Mouse (Mus musculus) midbrain, postnatal 0 days (tissue): ENCODE results near the gene Lrmda. TPM values are rescaled to one million over a fixed set of nuclear protein-coding genes. Genes with fewer than 3 reads are reported as not detected.

ENCODE experiments used
- ATAC-seq: fragments of 200-750 bp; cut with Nextera tagmentation; 2 replicates; pipeline ENCODE4 v1.8.0; 2017; ENCODE audit warnings: moderate number of reproducible peaks, mild to moderate bottlenecking, moderate TSS enrichment, moderate library complexity; ENCODE audit not compliant: low FRiP score
- DNase-seq: peaks from one replicate; pipeline ENCODE4 v3.0.0-alpha.2; 2015; ENCODE audit warnings: low spot score
- H3K27ac ChIP-seq: fragments of 300-500 bp; sonication (generic); 2 replicates; pipeline ENCODE4 v1.5.1; 2014; ENCODE audit warnings: low read depth, mild to moderate bottlenecking, low read length, mixed read lengths
- H3K27me3 ChIP-seq: fragments of 300-500 bp; sonication (generic); 2 replicates; pipeline ENCODE4 v1.6.1; 2014; ENCODE audit warnings: low read length, control low read depth, mixed read lengths; ENCODE audit not compliant: insufficient read depth
- H3K36me3 ChIP-seq: fragments of 300-500 bp; sonication (generic); 2 replicates; pipeline ENCODE4 v1.6.1; 2014; ENCODE audit warnings: low read length, control low read depth, mixed read lengths; ENCODE audit not compliant: insufficient read depth
- H3K4me1 ChIP-seq: fragments of 300-500 bp; sonication (generic); 2 replicates; pipeline ENCODE4 v1.6.1; 2014; ENCODE audit warnings: mild to moderate bottlenecking, control low read depth, antibody characterized with exemption, low read length, mixed read lengths; ENCODE audit not compliant: insufficient read depth
- H3K4me2 ChIP-seq: fragments of 300-500 bp; sonication (generic); 2 replicates; pipeline ENCODE4 v1.6.1; 2014; ENCODE audit warnings: low read depth, mild to moderate bottlenecking, low read length, mixed read lengths; ENCODE audit not compliant: poor library complexity, severe bottlenecking
- H3K4me3 ChIP-seq: fragments of 300-500 bp; sonication (generic); 2 replicates; pipeline ENCODE4 v1.5.1; 2014; ENCODE audit warnings: low read depth, mild to moderate bottlenecking, low read length, moderate library complexity
- H3K9ac ChIP-seq: fragments of 300-500 bp; sonication (generic); replicated peaks from 2 replicates; pipeline ENCODE4 v1.6.1; 2014; ENCODE audit warnings: mild to moderate bottlenecking, low read length, moderate library complexity, mixed read lengths; ENCODE audit not compliant: poor library complexity, severe bottlenecking
- H3K9me3 ChIP-seq: fragments of 300-500 bp; sonication (generic); 2 replicates; pipeline ENCODE4 v1.6.1; 2016; ENCODE audit warnings: low read length, control low read depth
- CTCF ChIP-seq: IDR thresholded peaks from 2 replicates; pipeline ENCODE4 v1.5.1; 2016; ENCODE audit warnings: antibody characterized with exemption, mild to moderate bottlenecking
- WGBS: fragments of 180-500 bp; shearing (Covaris S2); extraction: QIAGEN DNeasy Blood & Tissue Kit; methylation state at CpG from one replicate; pipeline ENCODE4 v1.1.7; 2014; 5-methylcytosine and 5-hydroxymethylcytosine counted together
- polyA plus RNA-seq: library from polyadenylated mRNA; unstranded; fragments of >200 nt; fragmentation: Nextera tagmentation; extraction: Ambion mirVana; gene quantifications from 2 replicates; pipeline ENCODE4 v1.2.1, GENCODE M21; 2015
- total RNA-seq: library from RNA; depleted of rRNA; stranded (reverse); fragments of >200 nt; gene quantifications from 2 replicates; pipeline ENCODE4 v1.2.3, GENCODE M21; 2014

Lrmda gene
- total and polyA plus RNA-seq, 2 experiments from 2014 or later, result 0.35 TPM; not detected in 1

DNA sequence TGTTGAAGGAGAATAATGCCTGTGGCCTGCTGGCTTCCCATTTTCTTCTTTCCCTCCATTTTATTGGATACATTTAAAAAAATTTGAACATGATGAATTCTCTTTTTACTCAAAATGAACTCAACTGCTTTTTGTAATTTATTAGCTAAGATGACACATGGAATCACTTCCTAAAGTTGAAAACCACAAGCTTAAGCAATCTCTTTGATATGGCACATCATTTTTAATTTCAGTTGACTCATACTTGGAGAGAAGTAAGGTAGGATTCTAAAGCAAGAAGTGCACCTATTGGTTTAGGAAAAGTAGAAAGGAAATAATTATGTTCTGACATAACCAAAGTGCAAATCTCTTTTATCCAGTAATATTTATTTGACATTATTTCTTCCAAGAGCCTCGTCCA is 992.5 kb downstream of the Lrmda start:
- no peak for TF ChIP-seq CTCF
- Histone ChIP-seq H3K27me3 (no peaks in the 10 kb centered on the region), H3K4me1 (no peaks in the 10 kb centered on the region), H3K9me3 (no peaks in the 10 kb centered on the region), H3K27ac (no peak overlapping the region), H3K4me2 (no peak overlapping the region), H3K4me3 (no peak overlapping the region), H3K9ac (no peak overlapping the region), H3K36me3 (no peaks in the 10 kb centered on the region)
- DNase-seq, result no peak
- ATAC-seq, result no peak
- WGBS, result 88% methylated on average over 1 of the region's 1 CpGs

DNA sequence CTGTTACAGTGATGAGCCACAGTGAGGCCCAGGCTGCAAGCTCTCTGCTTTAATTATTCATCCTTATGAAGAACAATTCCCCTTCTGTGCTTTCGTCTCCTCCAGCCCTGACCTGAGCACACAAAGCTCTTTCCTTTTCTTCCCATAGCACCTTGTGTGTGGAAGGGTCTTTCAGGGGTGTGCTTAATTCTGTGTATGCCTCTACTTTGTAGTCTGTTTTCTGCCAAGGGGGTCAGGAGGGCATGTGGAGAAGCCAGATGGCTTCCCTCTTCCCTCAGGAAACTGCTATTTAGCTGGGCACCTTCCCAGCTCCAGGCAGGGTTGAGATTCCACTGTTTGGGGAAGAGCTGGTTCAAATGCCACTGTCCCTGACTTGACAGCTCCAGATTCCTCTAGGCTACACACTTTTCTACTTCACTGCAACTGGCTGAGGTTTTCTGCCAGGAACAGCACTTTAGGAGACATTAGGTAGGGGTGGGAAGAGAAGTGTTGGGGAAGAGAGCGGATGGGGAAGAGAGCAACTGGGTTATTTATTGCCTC is 995.3 kb downstream of the Lrmda start:
- H3K4me1 ChIP-seq, result no peaks in the 10 kb centered on the region
- no peak for TF ChIP-seq CTCF
- DNase-seq (peak; percentile 69), ATAC-seq (no peak)
- H3K9me3 ChIP-seq, result no peaks in the 10 kb centered on the region
- H3K27ac ChIP-seq, result peak overlapping the region; percentile 8; the same call in 1 of the 2 replicates
- no peaks in the 10 kb centered on the region for H3K27me3 ChIP-seq
- H3K4me3 ChIP-seq, result no peak overlapping the region
- no peak overlapping the region for H3K9ac ChIP-seq
- WGBS, result 64% methylated on average over 2 of the region's 2 CpGs
- no peak overlapping the region for H3K4me2 ChIP-seq
- no peaks in the 10 kb centered on the region for H3K36me3 ChIP-seq

DNA sequence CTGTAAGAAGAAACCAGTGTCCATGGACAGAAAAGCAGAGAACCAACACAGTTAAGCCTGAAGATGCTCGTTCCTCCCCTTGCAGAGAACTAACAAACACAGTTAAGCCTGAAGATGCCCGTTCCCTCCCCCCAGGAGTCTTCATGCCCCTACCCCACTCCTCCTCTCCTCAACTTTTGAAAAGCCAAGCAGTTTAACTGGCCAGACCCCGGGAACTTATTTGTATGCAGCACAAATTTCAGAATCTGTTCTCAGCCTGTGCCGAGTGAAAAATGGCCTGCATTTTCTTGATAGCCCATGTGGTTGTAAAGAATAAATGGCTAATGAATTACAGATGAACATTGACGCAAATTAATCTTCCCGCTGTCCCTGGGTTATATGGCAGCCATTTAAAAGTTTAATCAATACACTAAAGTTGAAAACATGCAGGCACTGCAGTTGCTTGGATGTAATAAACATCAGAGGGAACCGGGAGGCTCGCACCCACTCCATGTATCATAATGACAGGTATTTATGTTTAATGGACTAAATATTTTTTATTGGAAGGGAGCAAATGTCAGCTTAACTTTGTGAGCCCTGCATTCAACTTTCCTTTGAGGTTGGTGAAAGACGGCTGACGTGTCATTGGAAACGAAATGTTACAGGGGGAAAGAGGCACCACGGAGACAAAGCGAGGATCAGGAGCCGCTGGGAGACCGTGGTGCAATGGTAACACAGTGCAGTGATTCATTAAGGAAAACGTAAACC is 996.0 kb downstream of the Lrmda start:
- Histone ChIP-seq H3K4me3 (no peak overlapping the region), H3K9me3 (no peaks in the 10 kb centered on the region), H3K36me3 (no peaks in the 10 kb centered on the region), H3K27me3 (no peaks in the 10 kb centered on the region), H3K4me2 (no peak overlapping the region), H3K9ac (no peak overlapping the region), H3K4me1 (no peaks in the 10 kb centered on the region), H3K27ac (peak overlapping the region; percentile 8; the same call in 1 of the 2 replicates)
- ATAC-seq (no peak), DNase-seq (peak; percentile 33)
- WGBS, result 33% methylated on average over 16 of the region's 16 CpGs
- TF ChIP-seq CTCF, result no peak

DNA sequence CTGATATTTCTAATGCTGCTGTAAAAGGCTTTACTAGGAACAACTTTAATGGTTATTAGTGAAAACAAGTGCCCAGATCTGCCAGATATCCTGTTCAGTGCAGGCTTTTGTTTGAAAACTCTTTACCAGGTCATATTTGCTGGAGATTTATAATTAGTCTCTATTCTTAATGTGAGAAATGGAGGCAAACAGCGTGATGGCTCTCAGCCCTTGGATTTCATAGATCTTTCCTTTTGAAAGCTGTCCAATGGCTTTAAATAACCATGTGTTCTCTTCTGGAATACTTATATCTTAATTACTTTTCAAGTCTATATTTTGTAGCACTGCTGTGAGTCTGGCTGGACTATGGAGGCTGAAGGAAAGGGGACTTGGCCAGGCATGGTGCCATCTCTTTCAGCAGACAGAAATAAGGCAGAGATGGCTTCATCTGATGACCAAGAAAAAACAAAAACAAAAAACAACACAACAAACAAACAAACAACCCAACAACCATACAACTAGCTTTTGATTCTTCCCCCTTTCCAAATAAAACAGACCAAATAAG is 996.6 kb downstream of the Lrmda start:
- no peak overlapping the region for H3K9ac ChIP-seq
- DNase-seq (peak; percentile 9), ATAC-seq (no peak)
- no peak overlapping the region for H3K4me2 ChIP-seq
- no peaks in the 10 kb centered on the region for H3K27me3 ChIP-seq
- WGBS, result 59% methylated on average over 1 of the region's 1 CpGs
- no peaks in the 10 kb centered on the region for H3K36me3 ChIP-seq
- no peak overlapping the region for H3K27ac ChIP-seq
- no peaks in the 10 kb centered on the region for H3K9me3 ChIP-seq
- H3K4me3 ChIP-seq, result no peak overlapping the region
- no peak for TF ChIP-seq CTCF
- H3K4me1 ChIP-seq, result no peaks in the 10 kb centered on the region

DNA sequence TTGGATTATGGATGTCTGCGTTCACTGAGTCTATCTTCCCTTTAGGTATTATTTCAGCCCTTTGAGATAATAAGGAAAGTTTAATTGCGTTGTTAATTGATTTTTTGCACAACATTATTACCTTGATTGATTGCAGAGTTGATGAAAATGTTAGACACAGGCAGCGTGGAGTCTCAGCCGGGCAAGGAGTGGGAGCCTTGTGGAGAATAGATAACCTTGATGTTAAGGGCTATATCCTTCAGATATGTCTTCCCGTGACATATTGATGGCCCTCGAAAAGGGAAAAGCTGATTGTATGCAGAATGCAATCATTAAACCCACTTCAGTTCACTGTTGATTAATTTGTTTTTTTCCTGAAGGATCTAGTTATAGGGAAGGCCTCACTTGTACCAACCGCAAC is 1021.5 kb downstream of the Lrmda start:
- Histone ChIP-seq H3K9ac (no peak overlapping the region), H3K4me1 (no peaks in the 10 kb centered on the region), H3K36me3 (no peaks in the 10 kb centered on the region), H3K4me2 (no peak overlapping the region), H3K9me3 (no peaks in the 10 kb centered on the region), H3K4me3 (no peak overlapping the region), H3K27ac (no peak overlapping the region), H3K27me3 (no peaks in the 10 kb centered on the region)
- DNase-seq, result no peak
- TF ChIP-seq CTCF, result no peak
- ATAC-seq, result no peak
- 89% methylated on average over 7 of the region's 7 CpGs for WGBS

DNA sequence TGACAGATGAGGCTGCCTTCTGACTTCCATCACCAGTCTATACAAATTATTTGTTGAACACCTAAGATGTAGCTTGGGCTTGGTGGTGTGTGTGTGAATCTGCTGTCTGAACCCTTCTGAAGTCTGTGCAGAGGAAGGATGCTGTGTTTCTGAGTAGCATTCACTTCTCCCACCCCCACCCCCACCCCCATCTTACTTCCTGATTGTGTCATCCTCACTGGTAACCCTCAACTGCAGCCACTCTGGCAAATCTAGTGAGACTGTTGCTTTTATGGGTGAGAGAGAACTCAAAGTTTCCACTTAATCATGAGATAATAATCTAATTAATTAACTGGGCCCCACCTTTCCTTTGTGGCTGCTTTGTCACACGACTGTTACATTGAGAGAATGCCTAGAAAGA is 1025.8 kb downstream of the Lrmda start:
- Histone ChIP-seq H3K4me1 (no peaks in the 10 kb centered on the region), H3K9ac (no peak overlapping the region), H3K27me3 (no peaks in the 10 kb centered on the region), H3K36me3 (no peaks in the 10 kb centered on the region), H3K4me3 (no peak overlapping the region), H3K27ac (no peak overlapping the region), H3K9me3 (no peaks in the 10 kb centered on the region), H3K4me2 (no peak overlapping the region)
- ATAC-seq (no peak), DNase-seq (no peak)
- TF ChIP-seq CTCF, result no peak
- WGBS, result 68% methylated on average over 1 of the region's 1 CpGs
